Mouse (Mus musculus): Measurements from ENCODE around the gene Ctps2.
A peak's percentile ranks its signal among the peaks of the same experiment; 100 is the strongest.

GRCm38 (mm10) chrX:162915697-162916096, 14.7 kb downstream of the Ctps2 start:
- no peak for TF ChIP-seq E2F4 (IDR thresholded peaks at IDR 0.05; ENCODE audit: insufficient replicate concordance, low read depth, low read length)
- TF ChIP-seq POLR2AphosphoS2 (IDR thresholded peaks at IDR 0.05; ENCODE audit: low read depth, low read length): no peak
- TF ChIP-seq POLR2A (IDR thresholded peaks at IDR 0.05; ENCODE audit: low read depth, low read length): no peak
- peak; percentile 62 to 78 for TF ChIP-seq CTCF (conservative IDR thresholded peaks at IDR 0.05 in 1 of 2, IDR thresholded peaks at IDR 0.05 in 1 of 2; ENCODE audit: low read depth in 2 of 2, low read length in 2 of 2)
- TF ChIP-seq RAD21 (IDR thresholded peaks at IDR 0.05; ENCODE audit: low read depth, low read length): peak; percentile 84
- no peak for TF ChIP-seq CHD2 (IDR thresholded peaks at IDR 0.05; ENCODE audit: low read length)
- no peak for TF ChIP-seq MEF2A (IDR thresholded peaks at IDR 0.05; ENCODE audit: borderline replicate concordance, low read depth, low read length)
- TF ChIP-seq JUND (conservative IDR thresholded peaks at IDR 0.05; ENCODE audit: low read depth, low read length): no peak
- no peak for TF ChIP-seq HCFC1 (IDR thresholded peaks at IDR 0.05; ENCODE audit: low read depth, low read length)
- TF ChIP-seq ZKSCAN1 (IDR thresholded peaks at IDR 0.05; ENCODE audit: borderline replicate concordance, low read depth, low read length): no peak
- TF ChIP-seq TCF12 (IDR thresholded peaks at IDR 0.05; ENCODE audit: low read depth, low read length): no peak
- no peak for TF ChIP-seq MAZ (IDR thresholded peaks at IDR 0.05; ENCODE audit: low read depth, low read length)

All from CH12.LX (cell line).